Mouse (Mus musculus) limb, embryonic 11.5 days (tissue): ENCODE data around the gene Gucy1a1. TPM values are rescaled to one million over a fixed set of nuclear protein-coding genes. Genes with fewer than 3 reads are reported as not detected.

Source experiments
- ATAC-seq: fragments of 200-750 bp; cut with Nextera tagmentation; 2 replicates; pipeline ENCODE4 v1.8.0; 2017; ENCODE audit warnings: low read depth; ENCODE audit not compliant: insufficient number of reproducible peaks, low FRiP score, low TSS enrichment
- DNase-seq: peaks from one replicate; pipeline ENCODE4 v3.0.0-alpha.2; 2015; ENCODE audit warnings: low spot score
- H3K27ac ChIP-seq: fragments of 300-500 bp; sonication (generic); replicated peaks from 2 replicates; pipeline ENCODE4 v1.5.1; 2014; ENCODE audit warnings: low read depth, mild to moderate bottlenecking, low read length
- H3K27me3 ChIP-seq: fragments of 300-500 bp; sonication (generic); 2 replicates; pipeline ENCODE4 v1.6.1; 2014; ENCODE audit warnings: mild to moderate bottlenecking, low read length, mixed read lengths; ENCODE audit not compliant: control insufficient read depth, insufficient read depth
- H3K36me3 ChIP-seq: fragments of 300-500 bp; sonication (generic); 2 replicates; pipeline ENCODE4 v1.6.1; 2014; ENCODE audit warnings: mild to moderate bottlenecking, low read length, moderate library complexity, mixed read lengths; ENCODE audit not compliant: control insufficient read depth, insufficient read depth
- H3K4me1 ChIP-seq: fragments of 300-500 bp; sonication (generic); 2 replicates; pipeline ENCODE4 v1.6.1; 2014; ENCODE audit warnings: low read length, mixed read lengths; ENCODE audit not compliant: control insufficient read depth, insufficient read depth
- H3K4me2 ChIP-seq: fragments of 300-500 bp; sonication (generic); 2 replicates; pipeline ENCODE4 v1.6.1; 2014; ENCODE audit warnings: low read depth, mild to moderate bottlenecking, moderate library complexity; ENCODE audit not compliant: severe bottlenecking
- H3K4me3 ChIP-seq: fragments of 300-500 bp; sonication (generic); 2 replicates; pipeline ENCODE4 v1.5.1; 2014; ENCODE audit warnings: low read depth, low read length
- H3K9ac ChIP-seq: fragments of 300-500 bp; sonication (generic); 2 replicates; pipeline ENCODE4 v1.6.1; 2014; ENCODE audit warnings: mild to moderate bottlenecking, low read length
- H3K9me3 ChIP-seq: fragments of 300-500 bp; sonication (generic); 2 replicates; pipeline ENCODE4 v1.6.1; 2016; ENCODE audit warnings: low read length; ENCODE audit not compliant: control insufficient read depth
- WGBS: fragments of 180-500 bp; shearing (Covaris S2); extraction: QIAGEN DNeasy Blood & Tissue Kit; methylation state at CpG from one replicate; pipeline ENCODE4 v1.1.7; 2014; 5-methylcytosine and 5-hydroxymethylcytosine counted together
- microRNA-seq: library from miRNA; unstranded; fragments of <30 nt; microRNA quantifications from one replicate; pipeline ENCODE4, GENCODE M21; 2016
- polyA plus RNA-seq: library from polyadenylated mRNA; unstranded; fragments of >200 nt; fragmentation: Nextera tagmentation; extraction: Ambion mirVana; gene quantifications from 2 replicates; pipeline ENCODE4 v1.2.1, GENCODE M21; 2014

Gucy1a1 gene
- polyA plus RNA-seq, 1 experiment from 2014 or later, result 0.85 TPM

DNA sequence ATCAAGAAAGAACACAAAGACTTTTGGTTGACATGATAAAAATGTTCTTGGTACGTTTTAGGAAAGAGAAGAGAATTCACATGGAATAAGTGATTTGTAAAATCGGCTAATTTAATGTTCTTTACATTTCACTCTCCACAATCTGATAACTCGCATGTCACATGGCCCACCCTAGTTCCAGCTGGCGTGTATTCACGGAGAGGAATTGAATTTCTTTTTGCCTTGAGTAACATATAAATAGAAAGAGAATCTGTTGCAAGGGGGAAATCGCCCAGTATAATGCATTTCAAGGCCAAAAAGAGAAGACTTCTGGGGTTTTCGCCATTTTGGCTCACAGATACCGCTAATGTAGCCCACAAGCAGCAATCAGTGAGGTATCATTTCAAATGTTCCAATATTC, 99.5 kb downstream of the Gucy1a1 start:
- no peak overlapping the region for H3K4me2 ChIP-seq
- no peak overlapping the region for H3K27ac ChIP-seq
- ATAC-seq, result no peak
- H3K27me3 ChIP-seq, result no peaks in the 10 kb centered on the region
- H3K9ac ChIP-seq, result no peak overlapping the region
- DNase-seq, result no peak
- no peak overlapping the region for H3K4me3 ChIP-seq
- WGBS, result 89% methylated on average over 8 of the region's 8 CpGs
- H3K36me3 ChIP-seq, result no peaks in the 10 kb centered on the region
- H3K9me3 ChIP-seq, result no peaks in the 10 kb centered on the region
- H3K4me1 ChIP-seq, result no peaks in the 10 kb centered on the region

- no peak overlapping the region for H3K9ac ChIP-seq
- no peaks in the 10 kb centered on the region for H3K9me3 ChIP-seq
- no peaks in the 10 kb centered on the region for H3K36me3 ChIP-seq
- H3K27me3 ChIP-seq, result no peaks in the 10 kb centered on the region
- H3K4me2 ChIP-seq, result no peak overlapping the region
- no peaks in the 10 kb centered on the region for H3K4me1 ChIP-seq
- 88% methylated on average over 5 of the region's 5 CpGs for WGBS
- DNase-seq, result no peak
- no peak overlapping the region for H3K27ac ChIP-seq
- no peak overlapping the region for H3K4me3 ChIP-seq
- ATAC-seq, result no peak
Observed at GRCm38 (mm10) chr3:82044902-82045301, 100.7 kb downstream of the Gucy1a1 start.

- Histone ChIP-seq H3K36me3 (no peaks in the 10 kb centered on the region), H3K4me1 (no peaks in the 10 kb centered on the region), H3K9ac (no peak overlapping the region), H3K27me3 (no peaks in the 10 kb centered on the region), H3K27ac (no peak overlapping the region), H3K9me3 (no peaks in the 10 kb centered on the region), H3K4me3 (no peak overlapping the region), H3K4me2 (no peak overlapping the region)
- DNase-seq (no peak), ATAC-seq (no peak)
- WGBS, result 80% methylated on average over 6 of the region's 6 CpGs
Observed at GRCm38 (mm10) chr3:82043676-82044075, 101.9 kb downstream of the Gucy1a1 start.

Small RNA genes lying within 50 kb of the gene (microRNA-seq; reads per million reads assigned to microRNA genes)
- gene Mir7010, result not detected

Other genes starting within 250 kb of the Gucy1a1 start
- 6.2 and 6.4 TPM in 2 replicates for gene Ctso, start 213.2 kb downstream of the Gucy1a1 start, polyA plus RNA-seq
- gene Tdo2, start 169.6 kb downstream of the Gucy1a1 start, polyA plus RNA-seq, result 0.48 and 1.6 TPM in 2 replicates
- not detected in 2 replicates for gene Asic5, start 163.5 kb downstream of the Gucy1a1 start, polyA plus RNA-seq
- gene Gucy1b1, start 71.1 kb downstream of the Gucy1a1 start, polyA plus RNA-seq, result 1.9 and 2.0 TPM in 2 replicates
- gene Map9, start 212.3 kb upstream of the Gucy1a1 start, polyA plus RNA-seq, result 10.0 and 10.4 TPM in 2 replicates